Mouse (Mus musculus) small intestine, adult 2 months (tissue): ENCODE measurements around the gene Tex36.

Experiments
- CTCF ChIP-seq: fragments of 200-500 bp; IDR thresholded peaks from 2 replicates; pipeline ENCODE4 v1.5.1; 2012; ENCODE audit warnings: low read depth, mild to moderate bottlenecking, control low read depth, inconsistent platforms, low read length, moderate library complexity, mixed read lengths; ENCODE audit not compliant: insufficient replicate concordance, insufficient read length; ENCODE audit errors: extremely low read depth
- POLR2A ChIP-seq: fragments of 200-500 bp; IDR thresholded peaks from 2 replicates; pipeline ENCODE4 v1.6.1; 2012; ENCODE audit warnings: low read depth, mild to moderate bottlenecking, control low read depth, inconsistent platforms, low read length, moderate library complexity

DNA sequence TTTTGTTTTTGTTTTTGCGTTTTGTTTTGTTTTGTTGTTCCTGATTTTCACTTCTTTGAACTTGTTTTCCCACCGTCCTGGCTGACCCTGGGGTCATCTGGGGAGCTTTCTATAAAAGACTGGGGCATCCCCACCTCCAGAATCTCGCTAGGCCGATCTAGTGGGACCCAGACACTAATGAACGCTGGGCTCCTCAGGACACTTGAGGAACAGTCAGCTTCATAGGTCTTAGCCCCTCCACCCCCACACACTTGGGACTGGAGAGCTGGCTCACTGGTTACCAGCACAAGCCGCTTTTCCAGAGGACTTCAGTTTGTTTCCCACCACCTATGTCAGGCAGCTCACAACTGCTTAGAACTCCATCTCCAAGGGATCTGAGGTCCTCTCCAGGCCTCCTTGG, 25.7 kb downstream of the Tex36 start:
- TF ChIP-seq POLR2A (no peak), CTCF (no peak)
